Comparison of ENCODE assay signal across 13 mouse cellular contexts in the genomic region with DNA sequence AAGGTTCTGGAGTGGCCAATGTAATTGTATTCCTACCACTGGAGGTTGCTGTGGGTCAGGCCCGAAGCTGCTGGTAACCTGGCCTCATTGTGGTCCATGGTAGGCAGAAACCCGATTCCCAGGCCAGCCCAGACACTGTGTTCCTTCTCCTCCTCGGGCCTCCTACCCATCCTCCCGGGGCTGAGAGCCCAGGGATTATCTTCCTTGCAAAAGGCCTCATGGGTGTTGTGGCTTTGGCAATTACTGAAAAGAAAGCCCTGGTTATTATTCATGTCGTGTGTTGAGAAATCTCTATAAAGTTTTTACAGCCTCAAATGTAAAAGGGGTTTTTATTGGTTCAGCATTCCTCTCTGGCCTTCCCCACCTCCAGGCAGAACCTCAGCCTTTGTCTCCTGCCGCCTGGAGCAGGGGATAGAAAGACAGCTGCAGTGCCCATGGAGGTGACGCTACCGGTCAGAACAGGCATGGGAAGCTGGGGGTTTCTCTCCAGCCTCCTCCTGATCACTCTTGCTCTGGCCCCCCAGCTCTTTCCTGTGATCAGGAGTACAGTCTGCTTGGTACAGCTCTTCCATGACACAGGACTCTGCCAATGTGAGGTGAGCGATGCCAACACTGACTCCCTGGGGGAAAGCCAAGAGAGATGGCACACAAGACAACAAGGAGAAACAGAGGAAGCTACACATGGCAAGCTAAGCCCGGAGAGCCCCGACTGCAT.
DNase-seq lines count a peak whose midpoint lies in the region; ATAC-seq and TF ChIP-seq lines count a peak whose summit lies in the region.
"Had no signal": no experiment of that assay in that cellular context is flagged by ENCODE, and none has a peak within 500 bp of the region (broad histone marks: within the 10 kb centered on the region; RNA-seq: fewer than 3 reads in every experiment).

No protein-coding gene starts in this region.

- 0 out of 2 replicates have a peak, but pooled peaks cover 9% of the 10 kb centered on the region for H3K4me1 ChIP-seq in midbrain, embryonic 10.5 days
- H3K4me1 ChIP-seq in midbrain, embryonic 11.5 days (ENCODE audit: control insufficient read depth, insufficient read depth, low read length) = peaks cover 2% of the 10 kb centered on the region; the same call in 1 of the 2 replicates
- no peaks in the 10 kb centered on the region for H3K4me1 ChIP-seq in forebrain, postnatal 0 days (ENCODE audit: insufficient read depth)
- peaks cover 17% of the 10 kb centered on the region for H3K4me1 ChIP-seq in neural tube, embryonic 15.5 days

- ATAC-seq in midbrain, embryonic 11.5 days (ENCODE audit: low FRiP score) = no peak
- peak; percentile 77 for ATAC-seq in forebrain, postnatal 0 days
- peak; percentile 41; the same call in 1 of the 2 replicates for ATAC-seq in neural tube, embryonic 15.5 days (ENCODE audit: low FRiP score)

- DNase-seq in midbrain, embryonic 10.5 days (ENCODE audit: low spot score) = no peak
- DNase-seq in midbrain, embryonic 11.5 days (ENCODE audit: low spot score, missing footprints) = no peak
- peak; percentile 55 for DNase-seq in cerebellum, adult 8-10 months
- DNase-seq in forebrain, postnatal 0 days = peak; percentile 57
- DNase-seq in spleen, postnatal 10 days (ENCODE audit: low spot score in 2 of 2) = no peak
- DNase-seq in kidney, postnatal 25 days = no peak
- DNase-seq: kidney, adult 2 months; lung, embryonic 14.5 days; right cerebral cortex, postnatal 4 days had no signal

- no peak overlapping the region for H3K4me2 ChIP-seq in midbrain, embryonic 11.5 days
- no peak overlapping the region for H3K4me2 ChIP-seq in forebrain, postnatal 0 days (ENCODE audit: low read depth)
- no peak overlapping the region for H3K4me2 ChIP-seq in neural tube, embryonic 15.5 days
- H3K4me2 ChIP-seq: limb, embryonic 13.5 days; lung, embryonic 14.5 days had no signal

- WGBS in midbrain, embryonic 10.5 days = 66% methylated on average over 11 of the region's 11 CpGs
- WGBS in midbrain, embryonic 11.5 days = 49% methylated on average over 11 of the region's 11 CpGs
- WGBS in forebrain, postnatal 0 days = 26% methylated on average over 11 of the region's 11 CpGs
- 28% methylated on average over 11 of the region's 11 CpGs for WGBS in neural tube, embryonic 15.5 days

- no peak for TF ChIP-seq CTCF in forebrain, postnatal 0 days (IDR thresholded peaks at IDR 0.05; ENCODE audit: low read depth)

- H3K9me3 ChIP-seq in midbrain, embryonic 10.5 days (replicated peaks) = no peaks in the 10 kb centered on the region
- H3K9me3 ChIP-seq in midbrain, embryonic 11.5 days (ENCODE audit: control insufficient read depth, low read length) = no peaks in the 10 kb centered on the region
- no peaks in the 10 kb centered on the region for H3K9me3 ChIP-seq in forebrain, postnatal 0 days (ENCODE audit: low read length)
- no peaks in the 10 kb centered on the region for H3K9me3 ChIP-seq in neural tube, embryonic 15.5 days (replicated peaks)
- H3K9me3 ChIP-seq: limb, embryonic 13.5 days had no signal

- peak overlapping the region; percentile 57; the same call in 1 of the 2 replicates for H3K27ac ChIP-seq in midbrain, embryonic 10.5 days (replicated peaks)
- H3K27ac ChIP-seq in midbrain, embryonic 11.5 days (ENCODE audit: low read depth, low read length) = no peak overlapping the region; the same call in 1 of the 2 replicates
- 0 out of 2 replicates have a peak overlapping the region, but pooled peaks have one; percentile 0 for H3K27ac ChIP-seq in forebrain, postnatal 0 days (ENCODE audit: low read depth, low read length)
- peak overlapping the region; percentile 28 for H3K27ac ChIP-seq in neural tube, embryonic 15.5 days (replicated peaks)
- H3K27ac ChIP-seq: limb, embryonic 13.5 days; stomach, postnatal 0 days had no signal

- no peak overlapping the region for H3K9ac ChIP-seq in midbrain, embryonic 11.5 days (ENCODE audit: low read length)
- H3K9ac ChIP-seq in forebrain, postnatal 0 days = no peak overlapping the region
- H3K9ac ChIP-seq in neural tube, embryonic 15.5 days (replicated peaks) = no peak overlapping the region
- H3K9ac ChIP-seq: limb, embryonic 13.5 days; lung, embryonic 14.5 days had no signal

- no peak overlapping the region for H3K4me3 ChIP-seq in midbrain, embryonic 10.5 days
- no peak overlapping the region for H3K4me3 ChIP-seq in midbrain, embryonic 11.5 days (ENCODE audit: low read depth, low read length)
- H3K4me3 ChIP-seq in forebrain, postnatal 0 days (ENCODE audit: low read depth, low read length) = no peak overlapping the region
- no peak overlapping the region for H3K4me3 ChIP-seq in neural tube, embryonic 15.5 days (replicated peaks)
- H3K4me3 ChIP-seq: layer of hippocampus, adult 2 months; limb, embryonic 13.5 days had no signal

- H3K27me3 ChIP-seq in midbrain, embryonic 10.5 days (ENCODE audit: low read depth, poor library complexity, severe bottlenecking) = no peaks in the 10 kb centered on the region
- H3K27me3 ChIP-seq in midbrain, embryonic 11.5 days (ENCODE audit: control insufficient read depth, insufficient read depth, low read length) = no peaks in the 10 kb centered on the region
- no peaks in the 10 kb centered on the region for H3K27me3 ChIP-seq in forebrain, postnatal 0 days (ENCODE audit: insufficient read depth, low read length)
- H3K27me3 ChIP-seq in neural tube, embryonic 15.5 days (replicated peaks) = no peaks in the 10 kb centered on the region
- H3K27me3 ChIP-seq: limb, embryonic 13.5 days had no signal

- no peaks in the 10 kb centered on the region for H3K36me3 ChIP-seq in midbrain, embryonic 10.5 days
- no peaks in the 10 kb centered on the region for H3K36me3 ChIP-seq in midbrain, embryonic 11.5 days (ENCODE audit: control insufficient read depth, insufficient read depth, low read length)
- no peaks in the 10 kb centered on the region for H3K36me3 ChIP-seq in forebrain, postnatal 0 days (ENCODE audit: insufficient read depth)
- H3K36me3 ChIP-seq in neural tube, embryonic 15.5 days = no peaks in the 10 kb centered on the region
- H3K36me3 ChIP-seq: limb, embryonic 13.5 days had no signal

Comparison
In these comparisons a context has a peak if more than half of its experiments do, and no peak if none do; other contexts are left out.
1. DNase-seq: peak in cerebellum, adult 8-10 months (single experiment) and forebrain, postnatal 0 days (single experiment); none in midbrain, embryonic 10.5 days (single experiment), midbrain, embryonic 11.5 days (single experiment), spleen, postnatal 10 days (0 of 2) and kidney, postnatal 25 days (0 of 2).